Mouse (Mus musculus): ENCODE measurements around the gene Olfr64.

DNA sequence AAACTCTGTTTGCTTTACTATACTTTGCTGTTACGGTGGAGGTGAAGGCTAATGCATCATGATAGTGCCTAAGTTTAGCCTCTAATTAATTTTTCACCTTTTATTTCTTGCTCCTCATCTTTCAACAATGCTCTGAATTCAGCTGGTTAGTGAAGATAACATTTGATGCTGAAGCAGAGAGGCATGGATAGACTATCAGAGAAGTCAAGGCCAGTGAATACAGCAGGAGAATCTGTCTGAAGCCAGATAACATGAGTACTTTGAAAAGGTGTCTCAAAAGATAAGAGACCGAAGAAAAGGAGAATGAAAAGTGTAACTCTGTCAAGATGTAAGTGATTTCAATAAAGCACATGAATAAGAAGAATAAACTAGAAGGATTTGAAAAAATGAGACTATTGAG, 17.2 kb downstream of the Olfr64 start:
- TF ChIP-seq CTCF (IDR thresholded peaks at IDR 0.05), result no peak
- no peak for TF ChIP-seq EP300 (IDR thresholded peaks at IDR 0.05)

All from lung, postnatal 0 days (tissue).